Mouse (Mus musculus): ENCODE data around the gene Rgs21. TPM values are rescaled to one million over a fixed set of nuclear protein-coding genes. Genes with fewer than 3 reads are reported as not detected.

Gene Rgs21
- polyA plus RNA-seq, 1 experiment from 2014 or later, result not detected

DNA sequence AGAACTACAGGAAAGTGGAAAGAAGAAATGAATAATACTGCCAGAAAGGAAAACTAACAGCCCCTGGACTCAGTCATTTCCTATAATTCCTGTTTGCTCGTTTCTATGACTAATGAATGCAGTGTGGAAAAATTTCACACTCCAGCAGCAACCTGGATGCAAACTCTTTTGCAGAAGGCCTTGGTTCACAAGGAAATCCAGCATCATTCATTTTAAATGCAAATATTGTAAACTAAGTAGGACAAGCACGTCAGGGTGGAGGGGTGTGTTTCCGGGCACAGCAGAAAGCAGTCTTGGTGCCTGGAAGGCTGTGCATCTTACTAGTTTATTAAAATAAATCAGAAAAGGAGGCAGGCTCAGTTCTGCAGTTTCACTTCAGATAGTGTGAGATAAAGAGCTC lies 69.4 kb downstream of the Rgs21 start:
- TF ChIP-seq CTCF (IDR thresholded peaks at IDR 0.05; ENCODE audit: low read depth) (no peak), EP300 (IDR thresholded peaks at IDR 0.05; ENCODE audit: low read depth) (no peak)
- WGBS (ENCODE audit: insufficient replicate concordance), result 51% methylated on average over 3 of the region's 3 CpGs
- DNase-seq (no peak), ATAC-seq (no peak)
- H3K27me3 ChIP-seq (ENCODE audit: insufficient read depth, low read length), result no peaks in the 10 kb centered on the region
- H3K4me1 ChIP-seq (ENCODE audit: insufficient read depth), result no peaks in the 10 kb centered on the region
- H3K4me2 ChIP-seq (ENCODE audit: low read depth, low read length), result no peak overlapping the region
- no peak overlapping the region for H3K4me3 ChIP-seq (ENCODE audit: low read depth, low read length)
- no peaks in the 10 kb centered on the region for H3K9me3 ChIP-seq (ENCODE audit: low read length)
- H3K36me3 ChIP-seq (replicated peaks; ENCODE audit: insufficient read depth, low read length), result no peaks in the 10 kb centered on the region
- no peak overlapping the region for H3K9ac ChIP-seq (replicated peaks)
- H3K27ac ChIP-seq (ENCODE audit: low read depth), result no peak overlapping the region

DNA sequence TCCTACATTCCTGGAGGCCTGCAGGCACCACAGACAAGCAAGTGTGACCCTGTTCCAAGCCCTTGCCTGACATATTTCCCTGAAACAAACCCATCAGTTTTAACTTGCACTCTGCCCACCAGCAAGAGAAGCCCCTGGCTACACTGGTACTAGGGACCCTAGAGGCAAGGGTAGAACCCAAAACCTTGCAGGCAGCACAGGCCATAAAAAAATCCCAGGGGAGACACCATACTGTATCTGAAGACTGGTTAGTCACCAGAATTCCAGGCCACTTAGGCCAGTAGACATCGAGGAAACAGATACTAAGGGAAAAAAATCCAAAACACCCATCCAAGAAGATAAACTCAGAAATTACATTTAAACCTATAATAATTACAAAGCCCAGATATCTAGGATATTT lies 74.1 kb downstream of the Rgs21 start:
- TF ChIP-seq EP300 (IDR thresholded peaks at IDR 0.05; ENCODE audit: low read depth) (no peak), CTCF (IDR thresholded peaks at IDR 0.05; ENCODE audit: low read depth) (no peak)
- ATAC-seq (no peak), DNase-seq (no peak)
- no peaks in the 10 kb centered on the region for H3K4me1 ChIP-seq (ENCODE audit: insufficient read depth)
- no peak overlapping the region for H3K4me3 ChIP-seq (ENCODE audit: low read depth, low read length)
- H3K27me3 ChIP-seq (ENCODE audit: insufficient read depth, low read length), result no peaks in the 10 kb centered on the region
- H3K27ac ChIP-seq (ENCODE audit: low read depth), result no peak overlapping the region
- no peak overlapping the region for H3K9ac ChIP-seq (replicated peaks)
- H3K9me3 ChIP-seq (ENCODE audit: low read length), result no peaks in the 10 kb centered on the region
- no peaks in the 10 kb centered on the region for H3K36me3 ChIP-seq (replicated peaks; ENCODE audit: insufficient read depth, low read length)
- H3K4me2 ChIP-seq (ENCODE audit: low read depth, low read length), result no peak overlapping the region
- 72% methylated on average over 1 of the region's 1 CpGs for WGBS (ENCODE audit: insufficient replicate concordance)

DNA sequence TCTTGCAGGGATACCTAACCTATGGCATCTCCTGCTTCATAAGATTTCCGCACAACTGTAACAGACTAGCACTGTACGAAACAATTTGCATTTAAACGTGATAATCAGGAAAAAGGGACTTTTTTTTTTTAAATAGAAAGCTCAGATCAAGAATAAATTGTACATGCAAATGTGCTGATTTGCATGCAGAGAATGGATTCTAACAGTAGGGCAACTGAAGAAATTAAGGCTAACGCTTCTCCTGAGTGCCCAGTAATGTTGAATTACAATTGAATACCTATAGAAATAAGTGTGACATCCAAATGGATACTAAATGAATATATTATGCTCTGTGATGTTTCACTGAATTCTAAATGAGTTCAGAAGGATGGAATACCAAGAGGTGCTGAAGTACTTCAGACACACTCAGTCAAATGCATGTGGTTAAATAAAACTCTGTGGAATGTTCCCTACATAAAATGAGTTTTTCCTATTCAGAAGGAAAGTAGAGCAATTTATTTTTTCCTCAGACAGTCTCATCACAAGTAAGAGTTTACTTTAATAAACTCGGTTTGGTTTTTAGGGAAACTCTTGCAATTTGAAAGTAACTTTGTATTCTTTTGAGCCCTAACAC lies 79.1 kb downstream of the Rgs21 start:
- no peaks in the 10 kb centered on the region for H3K9me3 ChIP-seq (ENCODE audit: low read length)
- H3K27ac ChIP-seq (ENCODE audit: low read depth), result no peak overlapping the region
- no peak for ATAC-seq
- H3K27me3 ChIP-seq (ENCODE audit: insufficient read depth, low read length), result no peaks in the 10 kb centered on the region
- no peaks in the 10 kb centered on the region for H3K4me1 ChIP-seq (ENCODE audit: insufficient read depth)
- no peak overlapping the region for H3K9ac ChIP-seq (replicated peaks)
- DNase-seq, result no peak
- H3K4me2 ChIP-seq (ENCODE audit: low read depth, low read length), result no peak overlapping the region
- 75% methylated on average over 5 of the region's 5 CpGs for WGBS (ENCODE audit: insufficient replicate concordance)
- no peak for TF ChIP-seq CTCF (IDR thresholded peaks at IDR 0.05; ENCODE audit: low read depth)
- no peak for TF ChIP-seq EP300 (IDR thresholded peaks at IDR 0.05; ENCODE audit: low read depth)
- no peak overlapping the region for H3K4me3 ChIP-seq (ENCODE audit: low read depth, low read length)
- H3K36me3 ChIP-seq (replicated peaks; ENCODE audit: insufficient read depth, low read length), result no peaks in the 10 kb centered on the region

Other genes with a start within 250 kb of the Rgs21 start
- gene Rgs18, start 207.8 kb upstream of the Rgs21 start, polyA plus RNA-seq (2015; fragmentation: Nextera tagmentation; extraction: Ambion mirVana), result 23.2 and 24.9 TPM in 2 replicates